Mouse (Mus musculus) liver, postnatal 0 days (tissue): ENCODE measurements around the gene Tbc1d22a. TPM values are rescaled to one million over a fixed set of nuclear protein-coding genes. Genes with fewer than 3 reads are reported as not detected.

Source experiments
- ATAC-seq: fragments of 200-750 bp; cut with Nextera tagmentation; 2 replicates; pipeline ENCODE4 v1.8.0; 2017; ENCODE audit warnings: mild to moderate bottlenecking, moderate library complexity
- DNase-seq: peaks from one replicate; pipeline ENCODE4 v3.0.0-alpha.2; 2016
- H3K27ac ChIP-seq: fragments of 300-500 bp; sonication (generic); 2 replicates; pipeline ENCODE4 v1.5.1; 2014; ENCODE audit warnings: antibody characterized with exemption, moderate library complexity, mild to moderate bottlenecking, low read depth
- H3K27me3 ChIP-seq: fragments of 300-500 bp; sonication (generic); 2 replicates; pipeline ENCODE4 v1.6.1; 2014; ENCODE audit warnings: low read length, control low read depth, mixed read lengths; ENCODE audit not compliant: insufficient read depth
- H3K36me3 ChIP-seq: fragments of 300-500 bp; sonication (generic); replicated peaks from 2 replicates; pipeline ENCODE4 v1.6.1; 2014; ENCODE audit warnings: mild to moderate bottlenecking, control low read depth, low read length, moderate library complexity, mixed read lengths; ENCODE audit not compliant: insufficient read depth
- H3K4me1 ChIP-seq: fragments of 300-500 bp; sonication (generic); 2 replicates; pipeline ENCODE4 v1.6.1; 2014; ENCODE audit warnings: antibody characterized with exemption, mild to moderate bottlenecking, control low read depth; ENCODE audit not compliant: insufficient read depth
- H3K4me2 ChIP-seq: fragments of 300-500 bp; sonication (generic); 2 replicates; pipeline ENCODE4 v1.6.1; 2014; ENCODE audit warnings: low read depth, mild to moderate bottlenecking, low read length, moderate library complexity, mixed read lengths
- H3K4me3 ChIP-seq: fragments of 300-500 bp; sonication (generic); 2 replicates; pipeline ENCODE4 v1.5.1; 2014; ENCODE audit warnings: low read depth, low read length
- H3K9ac ChIP-seq: fragments of 300-500 bp; sonication (generic); replicated peaks from 2 replicates; pipeline ENCODE4 v1.6.1; 2014; ENCODE audit warnings: mild to moderate bottlenecking, moderate library complexity
- H3K9me3 ChIP-seq: fragments of 300-500 bp; sonication (generic); 2 replicates; pipeline ENCODE4 v1.6.1; 2016; ENCODE audit warnings: mild to moderate bottlenecking, control low read depth, low read length, mixed read lengths
- CTCF ChIP-seq: sonication (generic); IDR thresholded peaks from 2 replicates; pipeline ENCODE4 v1.5.1; 2016; ENCODE audit warnings: antibody characterized with exemption, low read depth
- EP300 ChIP-seq: IDR thresholded peaks from 2 replicates; pipeline ENCODE4 v1.6.1; 2016; ENCODE audit warnings: antibody characterized with exemption, low read depth, mild to moderate bottlenecking
- WGBS: fragments of 180-500 bp; shearing (Covaris S2); extraction: QIAGEN DNeasy Blood & Tissue Kit; methylation state at CpG from one replicate; pipeline ENCODE4 v1.1.7; 2014; ENCODE audit not compliant: insufficient replicate concordance; 5-methylcytosine and 5-hydroxymethylcytosine counted together
- polyA plus RNA-seq: library from polyadenylated mRNA; unstranded; fragments of >200 nt; fragmentation: Nextera tagmentation; extraction: Ambion mirVana; gene quantifications from 2 replicates; pipeline ENCODE4 v1.2.1, GENCODE M21; 2015

The Tbc1d22a gene
- polyA plus RNA-seq, 1 experiment from 2014 or later, result 6.4 TPM

- H3K4me3 ChIP-seq, result no peak overlapping the region
- no peak for DNase-seq
- H3K9ac ChIP-seq, result no peak overlapping the region
- no peak for ATAC-seq
- 37% methylated on average over 6 of the region's 6 CpGs for WGBS
- no peaks in the 10 kb centered on the region for H3K36me3 ChIP-seq
- H3K27me3 ChIP-seq, result no peaks in the 10 kb centered on the region
- no peaks in the 10 kb centered on the region for H3K9me3 ChIP-seq
- TF ChIP-seq CTCF (no peak), EP300 (no peak)
- H3K4me1 ChIP-seq, result no peaks in the 10 kb centered on the region
- H3K4me2 ChIP-seq, result no peak overlapping the region
- no peak overlapping the region for H3K27ac ChIP-seq
Measured at GRCm38 (mm10) chr15:86485815-86486214, 271.6 kb downstream of the Tbc1d22a start.

DNA sequence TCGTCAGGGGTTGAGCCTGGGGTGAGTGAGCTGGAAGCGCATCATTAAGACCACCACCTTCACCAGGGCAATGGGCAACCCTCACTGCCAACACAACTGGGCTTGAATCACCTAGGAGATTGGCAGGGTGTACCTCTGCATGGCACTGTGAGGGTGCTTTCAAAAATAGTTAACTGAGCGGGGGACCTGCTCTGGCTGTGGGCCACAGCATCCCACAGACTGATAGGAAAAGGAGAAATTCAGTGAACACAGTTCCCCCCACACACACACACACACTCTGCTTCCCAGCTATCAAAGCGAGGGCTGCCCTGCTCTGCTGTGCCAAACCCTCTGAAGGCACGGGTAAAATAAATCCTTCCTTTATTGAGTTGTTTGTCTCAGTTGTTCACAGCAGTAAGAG, 273.1 kb downstream of the Tbc1d22a start:
- ATAC-seq, result no peak
- Histone ChIP-seq H3K27me3 (no peaks in the 10 kb centered on the region), H3K36me3 (no peaks in the 10 kb centered on the region), H3K4me2 (no peak overlapping the region), H3K27ac (no peak overlapping the region), H3K9me3 (no peaks in the 10 kb centered on the region), H3K4me1 (no peaks in the 10 kb centered on the region), H3K9ac (no peak overlapping the region), H3K4me3 (no peak overlapping the region)
- 73% methylated on average over 5 of the region's 5 CpGs for WGBS
- TF ChIP-seq CTCF (no peak), EP300 (no peak)
- DNase-seq, result no peak

GRCm38 (mm10) chr15:86491434-86492099, 277.3 kb downstream of the Tbc1d22a start:
- H3K27ac ChIP-seq, result no peak overlapping the region

DNA sequence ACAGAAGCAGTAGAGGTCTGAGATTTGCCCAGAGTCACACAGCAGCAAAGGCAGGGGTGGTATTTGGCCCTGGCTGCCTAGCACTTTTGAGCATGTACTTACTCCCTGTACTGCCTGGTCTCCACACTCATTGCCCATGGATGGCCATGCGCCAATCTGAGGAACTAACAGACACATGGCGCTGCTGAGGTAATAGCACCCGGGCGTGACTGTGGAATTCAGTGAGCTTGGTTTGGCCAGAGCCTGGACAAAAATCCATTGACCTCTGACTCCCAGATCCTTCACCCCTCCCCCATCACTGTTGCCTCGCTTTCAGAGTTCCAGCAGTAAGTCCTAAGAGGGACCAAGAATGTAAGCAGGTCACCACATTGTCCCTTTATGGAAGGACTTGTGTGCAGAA, 278.4 kb downstream of the Tbc1d22a start:
- Histone ChIP-seq H3K27me3 (no peaks in the 10 kb centered on the region), H3K4me2 (no peak overlapping the region), H3K27ac (no peak overlapping the region), H3K9me3 (no peaks in the 10 kb centered on the region), H3K4me1 (no peaks in the 10 kb centered on the region), H3K36me3 (no peaks in the 10 kb centered on the region), H3K9ac (no peak overlapping the region), H3K4me3 (no peak overlapping the region)
- WGBS, result 68% methylated on average over 5 of the region's 5 CpGs
- ATAC-seq (peak; percentile 33; the same call in 1 of the 2 replicates), DNase-seq (peak; percentile 32)
- TF ChIP-seq EP300 (no peak), CTCF (no peak)

More at GRCm38 (mm10) chr15:86491434-86492099, 277.3 kb downstream of the Tbc1d22a start:
- DNase-seq (no peak), ATAC-seq (no peak)
- H3K27me3 ChIP-seq, result no peaks in the 10 kb centered on the region
- no peak overlapping the region for H3K4me3 ChIP-seq
- no peak overlapping the region for H3K4me2 ChIP-seq
- no peak for TF ChIP-seq CTCF
- TF ChIP-seq EP300, result no peak
- H3K36me3 ChIP-seq, result no peaks in the 10 kb centered on the region
- H3K9ac ChIP-seq, result no peak overlapping the region
- no peaks in the 10 kb centered on the region for H3K4me1 ChIP-seq
- no peaks in the 10 kb centered on the region for H3K9me3 ChIP-seq
- WGBS, result 87% methylated on average over 12 of the region's 12 CpGs

- Histone ChIP-seq H3K27me3 (no peaks in the 10 kb centered on the region), H3K9me3 (no peaks in the 10 kb centered on the region), H3K4me2 (no peak overlapping the region), H3K27ac (no peak overlapping the region), H3K4me1 (no peaks in the 10 kb centered on the region), H3K9ac (no peak overlapping the region), H3K4me3 (no peak overlapping the region), H3K36me3 (no peaks in the 10 kb centered on the region)
- DNase-seq (no peak), ATAC-seq (no peak)
- 70% methylated on average over 4 of the region's 4 CpGs for WGBS
- TF ChIP-seq CTCF, result no peak
- no peak for TF ChIP-seq EP300
Measured at GRCm38 (mm10) chr15:86496209-86496608, 281.9 kb downstream of the Tbc1d22a start.

- no peaks in the 10 kb centered on the region for H3K9me3 ChIP-seq
- no peaks in the 10 kb centered on the region for H3K36me3 ChIP-seq
- no peak for DNase-seq
- no peaks in the 10 kb centered on the region for H3K27me3 ChIP-seq
- no peaks in the 10 kb centered on the region for H3K4me1 ChIP-seq
- TF ChIP-seq EP300, result no peak
- TF ChIP-seq CTCF, result no peak
- H3K4me2 ChIP-seq, result no peak overlapping the region
- H3K27ac ChIP-seq, result no peak overlapping the region
- H3K9ac ChIP-seq, result no peak overlapping the region
- ATAC-seq, result no peak
- 91% methylated on average over 7 of the region's 7 CpGs for WGBS
- no peak overlapping the region for H3K4me3 ChIP-seq
Measured at GRCm38 (mm10) chr15:86496646-86497045, 282.4 kb downstream of the Tbc1d22a start.

GRCm38 (mm10) chr15:86500536-86500935, 286.3 kb downstream of the Tbc1d22a start:
- Histone ChIP-seq H3K27ac (no peak overlapping the region), H3K4me1 (no peaks in the 10 kb centered on the region), H3K4me2 (no peak overlapping the region), H3K4me3 (no peak overlapping the region), H3K9me3 (no peaks in the 10 kb centered on the region), H3K36me3 (no peaks in the 10 kb centered on the region), H3K27me3 (no peaks in the 10 kb centered on the region), H3K9ac (no peak overlapping the region)
- DNase-seq, result no peak
- ATAC-seq, result no peak
- TF ChIP-seq CTCF (no peak), EP300 (no peak)
